In the genomic region with DNA sequence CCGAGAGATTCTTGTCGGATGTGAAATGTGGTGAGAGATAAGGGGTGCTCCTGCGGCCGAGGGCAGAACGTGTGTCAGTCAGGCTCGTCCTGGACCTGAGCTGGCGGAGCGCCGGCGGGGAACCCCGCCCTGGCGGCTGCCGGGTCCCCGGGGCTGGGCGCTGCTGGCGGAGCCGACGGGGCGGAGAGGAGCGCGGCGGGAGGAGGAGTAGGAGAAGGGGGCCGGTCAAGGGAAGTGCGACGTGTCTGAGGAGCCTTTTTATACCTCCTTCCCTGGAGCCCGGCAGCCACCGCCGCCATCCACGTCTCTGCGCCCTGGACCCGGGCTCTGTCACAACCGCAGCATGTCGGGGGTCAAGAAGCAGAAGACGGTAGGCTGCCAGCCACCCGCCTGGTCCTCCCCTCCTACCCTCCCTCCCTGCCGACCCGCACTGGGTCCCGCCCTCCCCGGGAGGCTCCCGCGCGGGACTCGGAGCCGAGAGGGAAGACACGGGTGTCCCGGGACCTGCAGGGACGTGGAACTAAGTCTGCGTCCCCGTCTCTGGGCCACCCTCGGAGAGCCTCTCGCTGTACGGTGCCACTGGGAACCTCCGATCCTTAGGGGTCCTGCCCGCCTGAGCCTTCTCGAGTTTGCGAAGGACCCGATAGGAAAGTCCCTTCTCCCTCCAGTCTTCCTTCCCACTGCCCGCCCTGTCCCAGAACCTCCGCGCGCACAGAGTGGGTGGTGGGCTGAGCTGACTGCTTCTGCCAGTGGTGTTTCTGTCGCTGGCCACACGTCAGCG, we compare ENCODE assay signal across 8 mouse cellular contexts. TPM values are rescaled to one million over a fixed set of nuclear protein-coding genes. Genes with fewer than 3 reads are reported as not detected.
DNase-seq lines count a peak whose midpoint lies in the region; ATAC-seq and TF ChIP-seq lines count a peak whose summit lies in the region.

A gene (plus strand): TSS at position 285 of the 781 bp plus-strand sequence.

- no peaks in the 10 kb centered on the region for H3K9me3 ChIP-seq in embryonic facial prominence, embryonic 14.5 days (ENCODE audit: control insufficient read depth, low read length)
- H3K9me3 ChIP-seq in heart, embryonic 10.5 days: no peaks in the 10 kb centered on the region
- no peaks in the 10 kb centered on the region for H3K9me3 ChIP-seq in liver, embryonic 16.5 days (replicated peaks; ENCODE audit: control insufficient read depth, low read length)
- no peaks in the 10 kb centered on the region for H3K9me3 ChIP-seq in stomach, postnatal 0 days (ENCODE audit: control insufficient read depth, low read length)

- H3K4me2 ChIP-seq in embryonic facial prominence, embryonic 14.5 days (ENCODE audit: low read depth, low read length): peak within 1 kb of the TSS; percentile 64
- peak within 1 kb of the TSS; percentile 59 for H3K4me2 ChIP-seq in liver, embryonic 16.5 days (ENCODE audit: low read depth, low read length)
- H3K4me2 ChIP-seq in stomach, postnatal 0 days (replicated peaks; ENCODE audit: low read depth): peak within 1 kb of the TSS; percentile 75

- peak within 1 kb of the TSS; percentile 33; the same call in 1 of the 2 replicates for H3K27ac ChIP-seq in embryonic facial prominence, embryonic 14.5 days (replicated peaks; ENCODE audit: low read depth, low read length)
- peak within 1 kb of the TSS; percentile 83 for H3K27ac ChIP-seq in heart, embryonic 10.5 days
- no peak within 1 kb of the TSS for H3K27ac ChIP-seq in liver, embryonic 16.5 days (ENCODE audit: low read length)
- peak within 1 kb of the TSS; percentile 49; the same call in 1 of the 2 replicates for H3K27ac ChIP-seq in stomach, postnatal 0 days (replicated peaks)

- peaks cover 18% of the 10 kb centered on the region for H3K27me3 ChIP-seq in embryonic facial prominence, embryonic 14.5 days (replicated peaks; ENCODE audit: control insufficient read depth, insufficient read depth, low read length)
- H3K27me3 ChIP-seq in heart, embryonic 10.5 days (ENCODE audit: insufficient read depth, poor library complexity, severe bottlenecking): peaks cover 46% of the 10 kb centered on the region
- peaks cover 22% of the 10 kb centered on the region for H3K27me3 ChIP-seq in liver, embryonic 16.5 days (ENCODE audit: control insufficient read depth, insufficient read depth, low read depth, low read length)
- H3K27me3 ChIP-seq in stomach, postnatal 0 days (ENCODE audit: control insufficient read depth, insufficient read depth, low read length): no peaks in the 10 kb centered on the region

- peak within 1 kb of the TSS; percentile 46 for H3K4me3 ChIP-seq in embryonic facial prominence, embryonic 14.5 days (ENCODE audit: low read depth, low read length)
- H3K4me3 ChIP-seq in heart, embryonic 10.5 days: peak within 1 kb of the TSS; percentile 73
- H3K4me3 ChIP-seq in liver, embryonic 16.5 days (ENCODE audit: low read depth, low read length): peak within 1 kb of the TSS; percentile 66
- peak within 1 kb of the TSS; percentile 74 for H3K4me3 ChIP-seq in stomach, postnatal 0 days (ENCODE audit: low read depth, low read length)

- peak; percentile 80 for ATAC-seq in embryonic facial prominence, embryonic 14.5 days (ENCODE audit: low read depth)
- peak; percentile 82 for ATAC-seq in liver, embryonic 16.5 days (ENCODE audit: low read depth)
- peak; percentile 90 for ATAC-seq in stomach, postnatal 0 days (ENCODE audit: low FRiP score, low TSS enrichment)

- DNase-seq in left cerebral cortex, adult 8-10 months (ENCODE audit: low spot score in 2 of 2): no peak
- DNase-seq in left cerebral cortex, adult 9 months (ENCODE audit: low spot score in 2 of 2): no peak
- DNase-seq in embryonic facial prominence, embryonic 14.5 days (ENCODE audit: low spot score): peak; percentile 59
- DNase-seq in heart, embryonic 10.5 days (ENCODE audit: low spot score): no peak
- DNase-seq in kidney, adult 8-10 months: peak; percentile 82 to 86
- peak; percentile 2 to 5 for DNase-seq in natural killer cell, adult 2 months (ENCODE audit: low spot score in 2 of 2)
- peak; percentile 86 for DNase-seq in stomach, postnatal 0 days (ENCODE audit: low spot score)

- no peaks in the 10 kb centered on the region for H3K36me3 ChIP-seq in embryonic facial prominence, embryonic 14.5 days (ENCODE audit: control insufficient read depth, insufficient read depth, low read length)
- H3K36me3 ChIP-seq in heart, embryonic 10.5 days: no peaks in the 10 kb centered on the region
- H3K36me3 ChIP-seq in liver, embryonic 16.5 days (ENCODE audit: control insufficient read depth, insufficient read depth): no peaks in the 10 kb centered on the region
- no peaks in the 10 kb centered on the region for H3K36me3 ChIP-seq in stomach, postnatal 0 days (ENCODE audit: control insufficient read depth, insufficient read depth, low read length)

- 0% methylated on average over 18 of the region's 64 CpGs for WGBS in embryonic facial prominence, embryonic 14.5 days
- WGBS in heart, embryonic 10.5 days: under 1% methylated on average over 64 of the region's 64 CpGs
- 1% methylated on average over 51 of the region's 64 CpGs for WGBS in liver, embryonic 16.5 days (ENCODE audit: insufficient replicate concordance)
- under 1% methylated on average over 39 of the region's 64 CpGs for WGBS in stomach, postnatal 0 days

- peak within 1 kb of the TSS; percentile 77 for H3K9ac ChIP-seq in embryonic facial prominence, embryonic 14.5 days (ENCODE audit: low read depth, low read length)
- peak within 1 kb of the TSS; percentile 62 for H3K9ac ChIP-seq in liver, embryonic 16.5 days (ENCODE audit: low read depth, low read length)
- peak within 1 kb of the TSS; percentile 78 for H3K9ac ChIP-seq in stomach, postnatal 0 days (ENCODE audit: low read length)

- no peak for TF ChIP-seq CTCF in stomach, postnatal 0 days (IDR thresholded peaks at IDR 0.05; ENCODE audit: low read depth)

- H3K4me1 ChIP-seq in embryonic facial prominence, embryonic 14.5 days (ENCODE audit: control insufficient read depth, insufficient read depth, low read length): peaks cover 4% of the 10 kb centered on the region
- no peaks in the 10 kb centered on the region; the same call in 1 of the 2 replicates for H3K4me1 ChIP-seq in heart, embryonic 10.5 days
- H3K4me1 ChIP-seq in liver, embryonic 16.5 days (ENCODE audit: control insufficient read depth, low read depth, low read length): peaks cover 10% of the 10 kb centered on the region
- no peaks in the 10 kb centered on the region for H3K4me1 ChIP-seq in stomach, postnatal 0 days (replicated peaks; ENCODE audit: control insufficient read depth, insufficient read depth)

- TF ChIP-seq EP300 in stomach, postnatal 0 days (optimal IDR thresholded peaks at IDR 0.05): no peak

RNA-seq across cellular contexts. Expression of the gene that starts here (rescaled TPM):
- total RNA-seq in left cerebral cortex, adult 8-10 months (2022): 10 to 100 TPM in 3 of 4 experiments, 1 to 10 TPM in 1; 9.1 to 13.1 (median 10.4) TPM
- 26.6 and 28.1 TPM in 2 replicates for polyA plus RNA-seq in embryonic facial prominence, embryonic 14.5 days (2014; fragmentation: Nextera tagmentation; extraction: Ambion mirVana)
- polyA plus RNA-seq in heart, embryonic 10.5 days (2016; fragmentation: Nextera tagmentation; extraction: Ambion mirVana): 6.6 and 12.2 TPM in 2 replicates
- 6.7 and 9.3 TPM in 2 replicates for polyA plus RNA-seq in liver, embryonic 16.5 days (2015; fragmentation: Nextera tagmentation; extraction: Ambion mirVana)
- 20.8 and 29.9 TPM in 2 replicates for polyA plus RNA-seq in stomach, postnatal 0 days (2015; fragmentation: Nextera tagmentation; extraction: Ambion mirVana)

Comparison
In these comparisons a context has a peak if more than half of its experiments do, and no peak if none do; other contexts are left out.
1. DNase-seq: peak in embryonic facial prominence, embryonic 14.5 days (single experiment), kidney, adult 8-10 months (2 of 2), natural killer cell, adult 2 months (2 of 2) and stomach, postnatal 0 days (single experiment); none in left cerebral cortex, adult 8-10 months (0 of 2), left cerebral cortex, adult 9 months (0 of 2) and heart, embryonic 10.5 days (single experiment).
2. Peak in every context shown above with its lines, with median percentiles within 50 percentile points of each other: ATAC-seq, H3K4me2 ChIP-seq, H3K4me3 ChIP-seq and H3K9ac ChIP-seq.